Mouse (Mus musculus) forebrain, postnatal 0 days (tissue): ENCODE measurements around the gene Gm10135. TPM values are rescaled to one million over a fixed set of nuclear protein-coding genes. Genes with fewer than 3 reads are reported as not detected.

Experiments used
- ATAC-seq: fragments of 200-750 bp; cut with Nextera tagmentation; 2 replicates; pipeline ENCODE4 v1.8.0; 2017; ENCODE audit warnings: mild to moderate bottlenecking, moderate library complexity
- DNase-seq: peaks from one replicate; pipeline ENCODE4 v3.0.0-alpha.2; 2015
- H3K27ac ChIP-seq: fragments of 300-500 bp; sonication (generic); 2 replicates; pipeline ENCODE4 v1.5.1; 2014; ENCODE audit warnings: low read depth, mild to moderate bottlenecking, antibody characterized with exemption, low read length, moderate library complexity, mixed read lengths
- H3K27me3 ChIP-seq: fragments of 300-500 bp; sonication (generic); 2 replicates; pipeline ENCODE4 v1.6.1; 2014; ENCODE audit warnings: mild to moderate bottlenecking, low read length, mixed read lengths; ENCODE audit not compliant: insufficient read depth
- H3K36me3 ChIP-seq: fragments of 300-500 bp; sonication (generic); 2 replicates; pipeline ENCODE4 v1.6.1; 2014; ENCODE audit warnings: mild to moderate bottlenecking, moderate library complexity; ENCODE audit not compliant: insufficient read depth
- H3K4me1 ChIP-seq: fragments of 300-500 bp; sonication (generic); 2 replicates; pipeline ENCODE4 v1.6.1; 2014; ENCODE audit warnings: antibody characterized with exemption; ENCODE audit not compliant: insufficient read depth
- H3K4me2 ChIP-seq: fragments of 300-500 bp; sonication (generic); 2 replicates; pipeline ENCODE4 v1.6.1; 2014; ENCODE audit warnings: low read depth, mild to moderate bottlenecking, moderate library complexity
- H3K4me3 ChIP-seq: fragments of 300-500 bp; sonication (generic); 2 replicates; pipeline ENCODE4 v1.5.1; 2014; ENCODE audit warnings: low read depth, low read length, mixed read lengths
- H3K9ac ChIP-seq: fragments of 300-500 bp; sonication (generic); 2 replicates; pipeline ENCODE4 v1.6.1; 2014; ENCODE audit warnings: mild to moderate bottlenecking
- H3K9me3 ChIP-seq: fragments of 300-500 bp; sonication (generic); 2 replicates; pipeline ENCODE4 v1.6.1; 2016; ENCODE audit warnings: low read length
- CTCF ChIP-seq: sonication (generic); IDR thresholded peaks from 2 replicates; pipeline ENCODE4 v1.5.1; 2016; ENCODE audit warnings: antibody characterized with exemption, control low read depth, low read depth
- WGBS: fragments of 180-500 bp; shearing (Covaris S2); extraction: QIAGEN DNeasy Blood & Tissue Kit; methylation state at CpG from one replicate; pipeline ENCODE4 v1.1.7; 2014; 5-methylcytosine and 5-hydroxymethylcytosine counted together
- polyA plus RNA-seq: library from polyadenylated mRNA; unstranded; fragments of >200 nt; fragmentation: Nextera tagmentation; extraction: Ambion mirVana; gene quantifications from 2 replicates; pipeline ENCODE4 v1.2.1, GENCODE M21; 2015
- total RNA-seq: library from RNA; depleted of rRNA; stranded (reverse); fragments of >200 nt; gene quantifications from 2 replicates; pipeline ENCODE4 v1.2.3, GENCODE M21; 2014; rRNA removed

The Gm10135 gene
- total and polyA plus RNA-seq, 2 experiments from 2014 or later, result not detected

GRCm38 (mm10) chr5:72916048-72916447 lies 58.5 kb downstream of the Gm10135 start:
- H3K9ac ChIP-seq, result peak overlapping the region; percentile 97
- ATAC-seq (no peak), DNase-seq (no peak)
- TF ChIP-seq CTCF, result no peak
- H3K9me3 ChIP-seq, result no peaks in the 10 kb centered on the region
- no peaks in the 10 kb centered on the region for H3K36me3 ChIP-seq
- H3K4me1 ChIP-seq, result peaks cover 15% of the 10 kb centered on the region
- no peak overlapping the region; the same call in 1 of the 2 replicates for H3K27ac ChIP-seq
- peak overlapping the region; percentile 87 for H3K4me3 ChIP-seq
- peak overlapping the region; percentile 57 for H3K4me2 ChIP-seq
- WGBS, result 31% methylated on average over 4 of the region's 4 CpGs
- no peaks in the 10 kb centered on the region for H3K27me3 ChIP-seq

Other genes starting within 250 kb of the Gm10135 start
- not detected in 2 replicates for gene Txk, start 221.9 kb downstream of the Gm10135 start, total RNA-seq
- gene Txk, start 221.9 kb downstream of the Gm10135 start, polyA plus RNA-seq, result 0.06 and 0.13 TPM in 2 replicates
- gene Tec, start 106.2 kb downstream of the Gm10135 start, total RNA-seq, result 4.0 and 6.9 TPM in 2 replicates
- gene Tec, start 106.2 kb downstream of the Gm10135 start, polyA plus RNA-seq, result 2.1 and 2.5 TPM in 2 replicates
- 43.4 and 48.2 TPM in 2 replicates for gene Slain2, start 60.4 kb downstream of the Gm10135 start, total RNA-seq
- 11.3 and 12.7 TPM in 2 replicates for gene Slain2, start 60.4 kb downstream of the Gm10135 start, polyA plus RNA-seq
- gene Slc10a4, start 32.2 kb upstream of the Gm10135 start, total RNA-seq, result 6.5 and 14.2 TPM in 2 replicates
- 21.3 and 27.0 TPM in 2 replicates for gene Slc10a4, start 32.2 kb upstream of the Gm10135 start, polyA plus RNA-seq